Mouse (Mus musculus) kidney, postnatal 0 days (tissue): ENCODE results near the gene Pknox2. TPM values are rescaled to one million over a fixed set of nuclear protein-coding genes. Genes with fewer than 3 reads are reported as not detected.
A peak's percentile ranks its signal among the peaks of the same experiment; 100 is the strongest.

Experiments
- ATAC-seq: fragments of 200-750 bp; cut with Nextera tagmentation; replicated peaks from 2 replicates; pipeline ENCODE4 v1.8.0; 2017; ENCODE audit warnings: low read depth, moderate number of reproducible peaks, moderate TSS enrichment, moderate library complexity; ENCODE audit not compliant: low FRiP score
- DNase-seq: peaks from one replicate; pipeline ENCODE4 v3.0.0-alpha.2; 2016; ENCODE audit warnings: low spot score
- H3K27ac ChIP-seq: fragments of 300-500 bp; sonication (generic); 2 replicates; pipeline ENCODE4 v1.5.1; 2014; ENCODE audit warnings: mild to moderate bottlenecking
- H3K27me3 ChIP-seq: fragments of 300-500 bp; sonication (generic); 2 replicates; pipeline ENCODE4 v1.6.1; 2014; ENCODE audit warnings: low read length, mixed read lengths; ENCODE audit not compliant: insufficient read depth
- H3K36me3 ChIP-seq: fragments of 300-500 bp; sonication (generic); 2 replicates; pipeline ENCODE4 v1.6.1; 2014; ENCODE audit warnings: low read length, mixed read lengths; ENCODE audit not compliant: insufficient read depth
- H3K4me1 ChIP-seq: fragments of 300-500 bp; sonication (generic); replicated peaks from 2 replicates; pipeline ENCODE4 v1.6.1; 2014; ENCODE audit warnings: antibody characterized with exemption, low read length, mixed read lengths; ENCODE audit not compliant: insufficient read depth
- H3K4me2 ChIP-seq: fragments of 300-500 bp; sonication (generic); 2 replicates; pipeline ENCODE4 v1.6.1; 2014; ENCODE audit warnings: mild to moderate bottlenecking, low read length, moderate library complexity, mixed read lengths
- H3K4me3 ChIP-seq: fragments of 300-500 bp; sonication (generic); replicated peaks from 2 replicates; pipeline ENCODE4 v1.5.1; 2014; ENCODE audit warnings: low read depth, low read length
- H3K9ac ChIP-seq: fragments of 300-500 bp; sonication (generic); 2 replicates; pipeline ENCODE4 v1.6.1; 2014; ENCODE audit warnings: low read depth, low read length
- H3K9me3 ChIP-seq: fragments of 300-500 bp; sonication (generic); replicated peaks from 2 replicates; pipeline ENCODE4 v1.6.1; 2016; ENCODE audit warnings: low read length, inconsistent platforms, mixed read lengths
- CTCF ChIP-seq: IDR thresholded peaks from 2 replicates; pipeline ENCODE4 v1.5.1; 2016; ENCODE audit warnings: antibody characterized with exemption, low read depth, mild to moderate bottlenecking, moderate library complexity
- WGBS: fragments of 180-500 bp; shearing (Covaris S2); extraction: QIAGEN DNeasy Blood & Tissue Kit; methylation state at CpG from one replicate; pipeline ENCODE4 v1.1.7; 2014; 5-methylcytosine and 5-hydroxymethylcytosine counted together
- polyA plus RNA-seq: library from polyadenylated mRNA; unstranded; fragments of >200 nt; fragmentation: Nextera tagmentation; extraction: Ambion mirVana; gene quantifications from 2 replicates; pipeline ENCODE4 v1.2.1, GENCODE M21; 2015

Gene Pknox2
- polyA plus RNA-seq, 1 experiment from 2014 or later = 6.0 TPM

- H3K27me3 ChIP-seq = no peaks in the 10 kb centered on the region
- H3K4me3 ChIP-seq = no peak overlapping the region
- no peak overlapping the region for H3K9ac ChIP-seq
- ATAC-seq (no peak), DNase-seq (no peak)
- H3K27ac ChIP-seq = no peak overlapping the region
- H3K36me3 ChIP-seq = no peaks in the 10 kb centered on the region
- no peak overlapping the region for H3K4me2 ChIP-seq
- TF ChIP-seq CTCF = no peak
- H3K9me3 ChIP-seq = no peaks in the 10 kb centered on the region
- 77% methylated on average over 5 of the region's 5 CpGs for WGBS
- H3K4me1 ChIP-seq = no peaks in the 10 kb centered on the region
These were observed 79.8 kb downstream of the Pknox2 start for GRCm38 (mm10) chr9:37067473-37067830.

- DNase-seq = no peak
- no peak overlapping the region for H3K9ac ChIP-seq
These were observed 80.3 kb downstream of the Pknox2 start for GRCm38 (mm10) chr9:37066732-37067472.

DNA sequence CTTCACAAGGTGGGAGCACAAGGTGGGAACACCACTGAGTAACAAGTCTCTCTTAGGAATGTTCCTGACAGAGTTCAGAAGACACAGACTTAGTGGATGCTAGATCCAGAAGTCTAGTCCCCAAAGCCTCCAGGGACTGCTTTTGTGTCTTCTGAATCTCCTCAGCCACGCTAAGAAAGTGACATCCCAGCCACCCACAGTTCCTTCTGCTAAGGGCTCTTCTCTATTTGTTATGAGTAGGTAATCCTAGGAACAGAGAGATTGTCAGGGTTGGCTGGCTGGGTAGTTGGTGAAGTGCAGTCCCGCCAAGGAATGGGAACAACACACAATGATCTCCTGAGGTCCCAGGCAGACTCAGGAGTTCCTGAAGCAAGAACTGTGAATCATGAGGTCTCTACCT, 85.6 kb downstream of the Pknox2 start:
- no peak overlapping the region for H3K4me3 ChIP-seq
- ATAC-seq (no peak), DNase-seq (no peak)
- H3K27me3 ChIP-seq = no peaks in the 10 kb centered on the region
- TF ChIP-seq CTCF = no peak
- H3K27ac ChIP-seq = no peak overlapping the region
- H3K4me2 ChIP-seq = no peak overlapping the region
- H3K9me3 ChIP-seq = no peaks in the 10 kb centered on the region
- H3K36me3 ChIP-seq = no peaks in the 10 kb centered on the region
- 45% methylated on average over 2 of the region's 2 CpGs for WGBS
- no peak overlapping the region for H3K9ac ChIP-seq
- H3K4me1 ChIP-seq = 0 out of 2 replicates have a peak, but pooled peaks cover 5% of the 10 kb centered on the region

More at GRCm38 (mm10) chr9:37066732-37067472, 80.3 kb downstream of the Pknox2 start:
- Histone ChIP-seq H3K4me2 (no peak overlapping the region), H3K27ac (no peak overlapping the region), H3K4me1 (no peaks in the 10 kb centered on the region), H3K36me3 (no peaks in the 10 kb centered on the region), H3K27me3 (no peaks in the 10 kb centered on the region), H3K4me3 (no peak overlapping the region), H3K9me3 (no peaks in the 10 kb centered on the region)
- no peak for ATAC-seq
- no peak for TF ChIP-seq CTCF
- WGBS = 81% methylated on average over 8 of the region's 8 CpGs

GRCm38 (mm10) chr9:37054703-37055102, 92.5 kb downstream of the Pknox2 start:
- Histone ChIP-seq H3K9ac (no peak overlapping the region), H3K4me3 (no peak overlapping the region), H3K9me3 (no peaks in the 10 kb centered on the region), H3K4me1 (peaks cover 19% of the 10 kb centered on the region), H3K27me3 (no peaks in the 10 kb centered on the region), H3K4me2 (peak overlapping the region; percentile 43; the same call in 1 of the 2 replicates), H3K27ac (peak overlapping the region; percentile 83), H3K36me3 (no peaks in the 10 kb centered on the region)
- DNase-seq (peak; percentile 78), ATAC-seq (peak; percentile 22; the same call in 1 of the 2 replicates)
- 31% methylated on average over 5 of the region's 5 CpGs for WGBS
- TF ChIP-seq CTCF = no peak

GRCm38 (mm10) chr9:37053601-37054512, 93.3 kb downstream of the Pknox2 start:
- H3K9ac ChIP-seq = no peak overlapping the region
- ATAC-seq = peak; percentile 90

DNA sequence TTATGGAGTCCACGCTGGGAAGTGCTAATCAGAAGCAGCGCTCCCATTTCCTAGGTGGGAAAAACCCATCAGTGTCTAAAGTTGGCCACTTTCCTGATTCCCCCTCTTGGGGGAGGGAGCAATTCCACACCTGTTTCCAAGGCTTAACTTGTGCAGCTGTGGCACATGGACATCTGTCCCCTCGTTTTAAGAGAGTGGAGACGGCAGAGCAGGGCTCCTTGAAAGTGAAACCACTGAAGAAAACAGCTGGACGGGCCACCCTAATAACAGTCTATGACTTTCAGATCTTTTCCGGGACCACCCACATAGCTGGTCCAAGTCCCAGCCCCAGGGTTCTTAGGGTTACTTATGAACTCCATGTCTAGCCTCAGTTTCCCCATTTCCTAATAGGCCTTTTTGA, 94.2 kb downstream of the Pknox2 start:
- DNase-seq = peak; percentile 73
- ATAC-seq = no peak; the same call in 1 of the 2 replicates
- Histone ChIP-seq H3K4me1 (peaks cover 19% of the 10 kb centered on the region), H3K4me2 (no peak overlapping the region), H3K9ac (no peak overlapping the region), H3K27ac (peak overlapping the region; percentile 83), H3K36me3 (no peaks in the 10 kb centered on the region), H3K4me3 (no peak overlapping the region), H3K9me3 (no peaks in the 10 kb centered on the region), H3K27me3 (no peaks in the 10 kb centered on the region)
- TF ChIP-seq CTCF = no peak
- WGBS = 28% methylated on average over 6 of the region's 6 CpGs

More at GRCm38 (mm10) chr9:37053601-37054512, 93.3 kb downstream of the Pknox2 start:
- H3K4me2 ChIP-seq = peak overlapping the region; percentile 43
- H3K9me3 ChIP-seq = no peaks in the 10 kb centered on the region
- no peaks in the 10 kb centered on the region for H3K36me3 ChIP-seq
- peak overlapping the region; percentile 83 for H3K27ac ChIP-seq
- peak; percentile 92 for DNase-seq
- no peaks in the 10 kb centered on the region for H3K27me3 ChIP-seq
- TF ChIP-seq CTCF = no peak
- peaks cover 19% of the 10 kb centered on the region for H3K4me1 ChIP-seq
- no peak overlapping the region for H3K4me3 ChIP-seq
- 18% methylated on average over 21 of the region's 21 CpGs for WGBS
